Mouse (Mus musculus) gastrocnemius, postnatal 10 days (tissue): Measurements from ENCODE around the gene Gm21976. TPM values are rescaled to one million over a fixed set of nuclear protein-coding genes. Genes with fewer than 3 reads are reported as not detected.

Experiments used
- DNase-seq: peaks from one replicate; pipeline ENCODE4 v3.0.0; 2021; ENCODE audit warnings: mixed read lengths
- total RNA-seq, 2 experiments: library from RNA; stranded (reverse); gene quantifications; 2 replicates each; pipeline ENCODE4 v1.2.3; 2021

Gm21976 gene
- total RNA-seq, 2 experiments from 2014 or later = not detected

- DNase-seq = peak; percentile 34
Measured at GRCm38 (mm10) chr13:98354090-98354801, 74.6 kb downstream of the Gm21976 start, which contains the start of gene Foxd1. Gene Foxd1 (plus strand): TSS chr13:98354242.

GRCm38 (mm10) chr13:98354871-98355558 is 75.3 kb downstream of the Gm21976 start:
- DNase-seq = no peak

GRCm38 (mm10) chr13:98355559-98356111 is 75.9 kb downstream of the Gm21976 start:
- peak; percentile 28 for DNase-seq

GRCm38 (mm10) chr13:98356176-98356972 is 76.7 kb downstream of the Gm21976 start:
- DNase-seq = no peak

Other genes starting within 250 kb of the Gm21976 start
- 1 to 10 TPM; 5.0 to 6.0 TPM for gene Arhgef28, start 73.4 kb upstream of the Gm21976 start, total RNA-seq
- 1 to 10 TPM; 5.2 to 6.4 TPM for gene Utp15, start 16.8 kb upstream of the Gm21976 start, total RNA-seq
- 10 to 100 TPM; 16.0 to 17.3 TPM for gene Ankra2, start 16.8 kb upstream of the Gm21976 start, total RNA-seq
- gene Btf3, start 37.1 kb downstream of the Gm21976 start, total RNA-seq = 100 to 1,000 TPM; 311 to 330 TPM
- gene Foxd1, start 74.4 kb downstream of the Gm21976 start, total RNA-seq = under 1 TPM; 0.28 to 0.36 TPM
- not detected for gene Gm10320, start 212.1 kb downstream of the Gm21976 start, total RNA-seq